Mouse (Mus musculus) frontal cortex, postnatal 10 days (tissue): ENCODE measurements around the gene Syngap1.
A peak's percentile ranks its signal among the peaks of the same experiment; 100 is the strongest.

ENCODE experiments used
- DNase-seq, 2 experiments: peaks; one replicate each; pipeline ENCODE4 v3.0.0; 2022; ENCODE audit warnings: low spot score in 2 of 2, mixed read lengths in 1 of 2

Gene Syngap1

GRCm38 (mm10) chr17:26936921-26937695 is 3.9 kb upstream of the Syngap1 start:
- no peak for DNase-seq

- DNase-seq: no peak
These were observed 3.0 kb upstream of the Syngap1 start for GRCm38 (mm10) chr17:26937883-26938695.

- DNase-seq: peak in 1 of 2 experiments; percentile 45
These were observed 2.3 kb upstream of the Syngap1 start for GRCm38 (mm10) chr17:26938731-26939130.

GRCm38 (mm10) chr17:26939178-26939972 is 1.7 kb upstream of the Syngap1 start, which contains the start of gene Cuta:
Gene Cuta (minus strand): TSS chr17:26939569.
- DNase-seq: peak; percentile 100

GRCm38 (mm10) chr17:26939973-26940300 is 1.1 kb upstream of the Syngap1 start:
- no peak for DNase-seq

GRCm38 (mm10) chr17:26941841-26942570 is 953 bp downstream of the Syngap1 start:
- no peak for DNase-seq

- peak in 1 of 2 experiments; percentile 18 for DNase-seq
These were observed 4.9 kb downstream of the Syngap1 start for GRCm38 (mm10) chr17:26945824-26946495.

- DNase-seq: peak in 1 of 2 experiments; percentile 72
These were observed 5.5 kb downstream of the Syngap1 start for GRCm38 (mm10) chr17:26946567-26946966.

- peak in 1 of 2 experiments; percentile 24 for DNase-seq
These were observed 6.4 kb downstream of the Syngap1 start for GRCm38 (mm10) chr17:26947231-26948100.

- peak in 1 of 2 experiments; percentile 65 for DNase-seq
These were observed 7.4 kb downstream of the Syngap1 start for GRCm38 (mm10) chr17:26948316-26949050.

- no peak for DNase-seq
These were observed 8.1 kb downstream of the Syngap1 start for GRCm38 (mm10) chr17:26949051-26949577.

GRCm38 (mm10) chr17:26949866-26950265 is 8.8 kb downstream of the Syngap1 start:
- no peak for DNase-seq

- DNase-seq: no peak
These were observed 9.7 kb downstream of the Syngap1 start for GRCm38 (mm10) chr17:26950560-26951288.

GRCm38 (mm10) chr17:26951406-26951805 is 10.4 kb downstream of the Syngap1 start:
- peak; percentile 83 to 89 for DNase-seq

GRCm38 (mm10) chr17:26951952-26952877 is 11.2 kb downstream of the Syngap1 start:
- no peak for DNase-seq

GRCm38 (mm10) chr17:26953201-26953600 is 12.1 kb downstream of the Syngap1 start:
- DNase-seq: no peak

- no peak for DNase-seq
These were observed 12.7 kb downstream of the Syngap1 start for GRCm38 (mm10) chr17:26953726-26954125.
